Mouse (Mus musculus): ENCODE results near the gene Vmn1r1. TPM values are rescaled to one million over a fixed set of nuclear protein-coding genes. Genes with fewer than 3 reads are reported as not detected.

Vmn1r1 gene
- polyA plus RNA-seq, 1 experiment from 2014 or later = not detected

DNA sequence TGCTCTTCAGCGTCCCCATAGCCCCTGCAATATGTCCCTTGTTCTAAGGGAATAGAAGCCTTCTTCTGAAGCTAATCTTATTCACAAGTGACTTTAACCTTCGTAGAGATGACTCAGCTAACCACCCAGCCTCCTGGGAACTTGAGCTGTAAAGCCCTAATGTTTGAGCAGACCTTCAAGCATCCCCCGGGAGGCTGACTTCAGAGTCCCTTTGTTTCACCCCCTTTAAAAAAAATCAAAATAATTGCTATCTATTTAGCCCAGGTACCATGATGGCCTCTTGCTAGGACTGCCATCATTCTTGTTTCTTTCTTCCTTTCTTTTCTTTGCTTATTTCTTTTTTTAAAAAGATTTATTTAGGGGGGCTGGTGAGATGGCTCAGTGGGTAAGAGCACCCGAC lies 41.9 kb downstream of the Vmn1r1 start:
- H3K4me2 ChIP-seq = no peak overlapping the region
- H3K4me1 ChIP-seq (replicated peaks; ENCODE audit: control insufficient read depth, insufficient read depth, low read length) = peaks cover 7% of the 10 kb centered on the region
- H3K27ac ChIP-seq (ENCODE audit: low read depth, low read length) = no peak overlapping the region
- H3K4me3 ChIP-seq (ENCODE audit: low read depth, low read length) = no peak overlapping the region
- ATAC-seq (replicated peaks; ENCODE audit: low FRiP score) (no peak), DNase-seq (ENCODE audit: low spot score) (no peak)
- 81% methylated on average over 4 of the region's 4 CpGs for WGBS
- H3K9me3 ChIP-seq (ENCODE audit: control insufficient read depth, low read length) = no peaks in the 10 kb centered on the region
- H3K9ac ChIP-seq (ENCODE audit: low read depth, low read length) = no peak overlapping the region
- no peaks in the 10 kb centered on the region for H3K27me3 ChIP-seq (replicated peaks; ENCODE audit: control insufficient read depth, insufficient read depth, low read length)
- no peaks in the 10 kb centered on the region for H3K36me3 ChIP-seq (ENCODE audit: control insufficient read depth, insufficient read depth, low read length)

DNA sequence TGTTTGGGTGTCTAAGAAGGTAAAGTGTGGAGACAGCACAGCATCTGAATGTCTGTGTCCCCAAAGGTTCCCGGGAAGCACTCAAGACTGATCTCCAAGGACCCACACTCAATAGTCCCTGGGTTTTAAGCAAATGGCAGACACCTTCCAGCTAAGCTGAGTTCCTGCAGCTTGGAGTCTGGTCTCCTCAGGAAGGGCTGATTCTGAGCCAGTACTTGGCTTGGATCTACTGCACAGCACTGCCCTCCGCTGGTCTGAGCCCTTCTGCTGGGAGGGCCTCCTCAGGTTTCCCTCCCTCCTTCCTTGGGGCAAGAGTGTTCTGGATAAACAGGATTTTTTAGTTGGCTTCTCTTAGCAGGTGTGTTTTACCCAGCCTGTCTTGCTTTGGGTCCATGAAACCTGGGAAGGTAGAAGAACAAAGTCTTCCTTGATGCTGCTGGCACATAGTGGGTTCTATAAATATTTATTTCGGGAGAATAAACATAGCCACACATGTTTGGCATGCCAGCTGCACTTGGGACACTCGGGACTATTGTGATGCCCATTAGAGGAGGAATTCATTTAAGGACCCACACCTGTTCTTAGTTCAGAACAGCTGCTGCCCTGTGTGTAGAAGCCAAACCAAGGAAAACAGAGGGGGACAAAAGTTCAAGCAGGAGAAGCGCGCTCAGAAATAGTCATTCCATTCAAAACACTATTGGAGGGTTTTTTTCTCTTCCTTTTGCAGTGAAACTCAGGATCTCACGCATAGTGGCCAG lies 48.5 kb downstream of the Vmn1r1 start:
- no peaks in the 10 kb centered on the region for H3K36me3 ChIP-seq (ENCODE audit: control insufficient read depth, insufficient read depth, low read length)
- ATAC-seq (replicated peaks; ENCODE audit: low FRiP score) (no peak), DNase-seq (ENCODE audit: low spot score) (no peak)
- no peaks in the 10 kb centered on the region for H3K9me3 ChIP-seq (ENCODE audit: control insufficient read depth, low read length)
- 52% methylated on average over 7 of the region's 7 CpGs for WGBS
- H3K27ac ChIP-seq (ENCODE audit: low read depth, low read length) = no peak overlapping the region
- H3K4me1 ChIP-seq (replicated peaks; ENCODE audit: control insufficient read depth, insufficient read depth, low read length) = no peaks in the 10 kb centered on the region
- H3K9ac ChIP-seq (ENCODE audit: low read depth, low read length) = no peak overlapping the region
- no peaks in the 10 kb centered on the region for H3K27me3 ChIP-seq (replicated peaks; ENCODE audit: control insufficient read depth, insufficient read depth, low read length)
- H3K4me2 ChIP-seq = no peak overlapping the region
- no peak overlapping the region for H3K4me3 ChIP-seq (ENCODE audit: low read depth, low read length)

DNA sequence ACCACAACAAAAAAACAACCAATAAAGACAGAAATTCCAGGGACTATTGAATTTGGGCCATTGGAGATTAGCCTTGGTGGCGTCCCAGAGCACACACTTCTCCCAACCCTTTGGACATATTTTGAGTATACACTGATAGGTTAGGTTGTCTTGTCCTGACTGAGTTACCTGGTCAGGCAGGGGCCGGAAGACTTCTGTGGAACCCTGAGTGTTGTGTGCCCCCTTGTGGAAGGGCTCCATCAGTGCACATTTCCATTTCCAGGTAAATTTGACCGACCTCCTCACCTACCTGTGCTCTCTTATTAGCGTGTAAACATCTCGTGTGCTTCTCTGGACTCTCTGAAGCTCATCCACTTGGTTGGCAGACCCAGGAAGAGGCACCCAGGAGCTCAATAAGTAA lies 49.1 kb downstream of the Vmn1r1 start:
- Histone ChIP-seq H3K9ac (ENCODE audit: low read depth, low read length) (no peak overlapping the region), H3K27me3 (replicated peaks; ENCODE audit: control insufficient read depth, insufficient read depth, low read length) (no peaks in the 10 kb centered on the region), H3K4me3 (ENCODE audit: low read depth, low read length) (no peak overlapping the region), H3K9me3 (ENCODE audit: control insufficient read depth, low read length) (no peaks in the 10 kb centered on the region), H3K27ac (ENCODE audit: low read depth, low read length) (no peak overlapping the region), H3K4me1 (replicated peaks; ENCODE audit: control insufficient read depth, insufficient read depth, low read length) (no peaks in the 10 kb centered on the region), H3K36me3 (ENCODE audit: control insufficient read depth, insufficient read depth, low read length) (no peaks in the 10 kb centered on the region), H3K4me2 (no peak overlapping the region)
- 25% methylated on average over 5 of the region's 5 CpGs for WGBS
- DNase-seq (ENCODE audit: low spot score) (no peak), ATAC-seq (replicated peaks; ENCODE audit: low FRiP score) (no peak)

DNA sequence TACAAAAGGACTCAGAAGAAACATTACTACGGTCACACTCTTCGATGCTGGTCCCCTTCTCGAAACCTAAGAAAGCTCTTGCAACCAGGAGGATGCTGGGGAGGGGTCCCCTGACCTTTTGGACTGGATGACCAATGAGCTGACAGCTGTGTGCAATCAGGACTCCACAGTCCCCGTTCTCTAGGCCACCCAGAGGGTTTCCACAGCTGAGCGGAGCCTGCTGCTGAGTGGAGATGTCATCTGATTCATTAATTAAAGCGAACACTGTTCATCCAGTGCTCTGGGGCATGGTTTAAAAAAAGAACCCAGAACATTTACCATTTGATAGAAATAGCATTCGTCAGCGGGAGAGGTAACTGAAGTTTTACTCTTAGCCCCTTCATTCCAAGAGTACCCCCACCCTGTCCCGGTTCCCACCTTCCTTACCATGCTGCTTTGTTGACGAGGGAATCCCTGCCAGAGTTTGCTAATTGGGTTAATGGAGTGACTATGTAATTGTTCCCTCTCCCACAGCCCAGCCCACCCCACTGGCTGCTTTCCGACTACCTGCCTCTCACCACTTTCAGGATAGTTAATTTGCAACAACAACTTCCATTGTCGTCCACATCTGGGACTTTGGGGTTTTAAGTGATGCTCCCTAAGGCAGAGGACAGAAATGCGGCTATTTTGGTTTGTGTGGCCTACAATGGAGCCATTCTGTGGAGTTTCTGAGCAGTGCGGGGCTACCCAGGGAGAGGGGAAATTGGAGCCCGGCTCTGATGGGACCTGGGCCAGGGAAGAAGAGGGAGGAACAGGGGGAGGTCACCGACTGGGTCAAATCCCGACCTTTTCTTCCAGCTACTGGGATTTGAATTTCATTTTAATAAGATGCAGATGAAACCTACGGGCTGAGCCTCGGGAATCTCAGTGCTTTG lies 50.4 kb downstream of the Vmn1r1 start:
- WGBS = 61% methylated on average over 19 of the region's 19 CpGs
- Histone ChIP-seq H3K9me3 (ENCODE audit: control insufficient read depth, low read length) (no peaks in the 10 kb centered on the region), H3K4me1 (replicated peaks; ENCODE audit: control insufficient read depth, insufficient read depth, low read length) (0 out of 2 replicates have a peak, but pooled peaks cover 2% of the 10 kb centered on the region), H3K27me3 (replicated peaks; ENCODE audit: control insufficient read depth, insufficient read depth, low read length) (no peaks in the 10 kb centered on the region), H3K9ac (ENCODE audit: low read depth, low read length) (no peak overlapping the region), H3K4me3 (ENCODE audit: low read depth, low read length) (no peak overlapping the region), H3K27ac (ENCODE audit: low read depth, low read length) (no peak overlapping the region), H3K4me2 (no peak overlapping the region), H3K36me3 (ENCODE audit: control insufficient read depth, insufficient read depth, low read length) (no peaks in the 10 kb centered on the region)
- ATAC-seq (replicated peaks; ENCODE audit: low FRiP score) = no peak
- DNase-seq (ENCODE audit: low spot score) = no peak

DNA sequence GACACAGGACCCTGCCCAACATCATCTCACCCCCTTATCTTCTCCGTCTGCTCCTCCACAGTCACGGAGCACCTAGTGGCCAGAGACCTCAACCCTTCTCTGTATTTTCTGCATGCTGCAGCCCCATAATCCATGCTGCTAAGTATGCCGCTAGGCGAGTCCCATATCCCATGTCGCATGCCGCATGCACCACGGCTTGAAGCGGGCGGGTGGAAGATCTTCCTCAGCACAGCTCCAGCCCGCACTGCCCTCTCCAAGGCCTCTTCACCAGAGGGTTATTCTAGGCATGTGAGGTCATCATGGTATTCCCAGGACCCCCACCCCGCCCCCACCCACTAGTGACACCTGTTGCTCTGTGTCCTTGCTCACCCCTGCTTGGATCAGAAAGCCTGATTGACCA lies 51.2 kb downstream of the Vmn1r1 start:
- Histone ChIP-seq H3K4me3 (ENCODE audit: low read depth, low read length) (no peak overlapping the region), H3K27me3 (replicated peaks; ENCODE audit: control insufficient read depth, insufficient read depth, low read length) (no peaks in the 10 kb centered on the region), H3K4me1 (replicated peaks; ENCODE audit: control insufficient read depth, insufficient read depth, low read length) (0 out of 2 replicates have a peak, but pooled peaks cover 2% of the 10 kb centered on the region), H3K27ac (ENCODE audit: low read depth, low read length) (no peak overlapping the region), H3K4me2 (no peak overlapping the region), H3K36me3 (ENCODE audit: control insufficient read depth, insufficient read depth, low read length) (no peaks in the 10 kb centered on the region), H3K9me3 (ENCODE audit: control insufficient read depth, low read length) (no peaks in the 10 kb centered on the region), H3K9ac (ENCODE audit: low read depth, low read length) (no peak overlapping the region)
- WGBS = 89% methylated on average over 11 of the region's 11 CpGs
- DNase-seq (ENCODE audit: low spot score) = no peak
- ATAC-seq (replicated peaks; ENCODE audit: low FRiP score) = no peak

DNA sequence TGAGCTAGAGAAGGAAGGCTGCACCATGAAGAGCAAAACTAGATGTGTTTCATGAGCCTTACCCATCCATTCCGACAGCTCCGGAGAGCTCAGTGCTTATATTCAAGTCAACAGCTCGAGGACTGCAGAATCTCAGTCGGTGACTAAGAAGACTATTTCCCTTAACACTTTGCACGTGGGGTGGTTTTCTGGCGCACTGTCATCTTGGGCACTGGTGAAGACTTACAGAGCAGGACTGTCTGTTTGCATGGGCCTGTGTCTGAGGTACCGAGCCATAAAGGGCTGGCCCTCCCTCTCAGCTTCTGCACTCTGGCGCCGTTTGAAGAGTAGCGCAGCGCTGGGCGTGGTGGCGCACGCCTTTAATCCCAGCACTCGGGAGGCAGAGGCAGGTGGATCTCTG lies 51.9 kb downstream of the Vmn1r1 start:
- H3K27me3 ChIP-seq (replicated peaks; ENCODE audit: control insufficient read depth, insufficient read depth, low read length) = no peaks in the 10 kb centered on the region
- H3K4me2 ChIP-seq = no peak overlapping the region
- no peak for ATAC-seq (replicated peaks; ENCODE audit: low FRiP score)
- no peaks in the 10 kb centered on the region for H3K9me3 ChIP-seq (ENCODE audit: control insufficient read depth, low read length)
- no peak overlapping the region for H3K27ac ChIP-seq (ENCODE audit: low read depth, low read length)
- no peak overlapping the region for H3K9ac ChIP-seq (ENCODE audit: low read depth, low read length)
- no peak for DNase-seq (ENCODE audit: low spot score)
- H3K36me3 ChIP-seq (ENCODE audit: control insufficient read depth, insufficient read depth, low read length) = no peaks in the 10 kb centered on the region
- H3K4me1 ChIP-seq (replicated peaks; ENCODE audit: control insufficient read depth, insufficient read depth, low read length) = 0 out of 2 replicates have a peak, but pooled peaks cover 2% of the 10 kb centered on the region
- 85% methylated on average over 15 of the region's 15 CpGs for WGBS
- no peak overlapping the region for H3K4me3 ChIP-seq (ENCODE audit: low read depth, low read length)

DNA sequence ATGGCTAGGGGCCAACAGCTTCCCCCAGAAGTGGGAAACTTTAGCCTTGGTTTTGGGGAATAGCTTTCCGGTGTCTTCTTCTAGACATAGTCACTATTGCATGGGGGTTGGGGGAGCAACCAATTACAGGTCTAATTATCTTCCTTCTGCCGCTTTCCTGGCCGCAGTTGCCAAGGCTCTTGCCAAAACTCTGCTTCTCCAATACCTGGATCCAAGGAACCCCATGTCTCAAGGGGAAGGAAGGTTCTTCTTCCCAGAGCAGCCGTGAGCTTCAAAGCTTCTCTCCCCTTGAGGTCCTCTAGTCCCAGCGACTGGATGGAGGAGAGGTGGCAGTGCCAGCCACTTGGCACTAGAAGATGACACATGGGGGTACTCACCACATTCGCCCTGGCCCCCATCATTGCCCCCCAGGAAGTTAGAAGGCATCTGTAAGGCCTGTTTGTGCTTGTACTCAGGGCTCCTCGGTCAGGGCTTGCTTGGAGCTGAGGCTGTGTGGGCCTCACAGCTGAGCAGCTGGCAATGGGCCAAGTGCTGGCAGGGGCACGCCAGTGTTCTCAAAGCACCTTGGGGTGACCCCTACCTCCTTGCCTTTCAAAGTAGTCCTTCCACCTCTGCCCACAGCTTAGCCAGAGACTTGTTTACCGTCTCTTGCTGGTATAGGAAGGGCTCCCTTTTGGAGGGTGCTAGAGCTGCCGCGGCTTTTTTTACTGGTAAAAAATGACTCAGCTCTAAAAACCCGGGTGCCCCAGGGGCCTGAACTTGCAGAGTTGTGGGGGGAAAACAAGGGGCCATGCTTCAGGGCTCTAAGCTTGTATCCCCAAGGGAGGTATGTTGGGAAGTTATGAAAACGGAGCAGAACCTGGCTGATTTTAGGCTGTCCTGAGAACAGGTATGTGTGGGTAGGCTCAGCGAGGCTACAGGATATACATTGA lies 52.6 kb downstream of the Vmn1r1 start:
- H3K27ac ChIP-seq (ENCODE audit: low read depth, low read length) = no peak overlapping the region
- H3K9ac ChIP-seq (ENCODE audit: low read depth, low read length) = no peak overlapping the region
- H3K4me1 ChIP-seq (replicated peaks; ENCODE audit: control insufficient read depth, insufficient read depth, low read length) = 0 out of 2 replicates have a peak, but pooled peaks cover 2% of the 10 kb centered on the region
- no peak overlapping the region for H3K4me3 ChIP-seq (ENCODE audit: low read depth, low read length)
- no peak overlapping the region for H3K4me2 ChIP-seq
- ATAC-seq (replicated peaks; ENCODE audit: low FRiP score) (no peak), DNase-seq (ENCODE audit: low spot score) (no peak)
- 80% methylated on average over 14 of the region's 14 CpGs for WGBS
- no peaks in the 10 kb centered on the region for H3K36me3 ChIP-seq (ENCODE audit: control insufficient read depth, insufficient read depth, low read length)
- no peaks in the 10 kb centered on the region for H3K27me3 ChIP-seq (replicated peaks; ENCODE audit: control insufficient read depth, insufficient read depth, low read length)
- no peaks in the 10 kb centered on the region for H3K9me3 ChIP-seq (ENCODE audit: control insufficient read depth, low read length)

DNA sequence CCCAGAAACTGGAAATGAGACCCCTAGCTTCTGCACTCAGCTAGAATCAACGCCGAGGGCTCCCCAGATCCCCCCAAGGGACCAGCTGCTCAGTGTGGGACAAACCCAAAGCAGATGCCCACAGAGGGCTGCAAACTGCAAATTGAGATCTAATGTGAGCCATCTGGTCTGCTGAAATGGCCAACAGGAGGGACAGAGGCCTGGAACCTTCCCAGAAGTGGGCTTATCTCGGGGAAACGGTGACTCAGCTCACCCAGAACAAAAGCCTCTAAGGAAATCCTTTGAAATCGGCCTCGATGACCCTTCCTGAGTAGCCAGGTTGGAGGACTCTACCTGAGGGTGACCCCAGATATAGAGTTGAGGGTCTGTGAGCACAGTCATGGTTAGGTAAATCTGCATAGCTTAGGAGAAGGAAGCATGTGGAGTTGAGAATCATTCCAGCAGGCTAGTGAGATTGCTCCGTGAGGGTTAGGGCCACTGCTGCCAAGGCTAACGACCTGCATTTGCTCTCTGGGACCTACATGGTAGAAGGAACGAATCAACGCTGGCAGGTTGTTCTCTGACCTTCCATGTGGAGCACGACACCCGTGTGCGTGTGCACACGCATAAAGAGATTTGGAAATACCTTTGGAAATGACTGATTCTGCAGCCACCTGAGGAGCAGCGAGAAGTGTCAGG lies 53.4 kb downstream of the Vmn1r1 start:
- Histone ChIP-seq H3K27ac (ENCODE audit: low read depth, low read length) (no peak overlapping the region), H3K4me1 (replicated peaks; ENCODE audit: control insufficient read depth, insufficient read depth, low read length) (0 out of 2 replicates have a peak, but pooled peaks cover 2% of the 10 kb centered on the region)

More for the DNA sequence above, 53.4 kb downstream of the Vmn1r1 start:
- H3K9me3 ChIP-seq (ENCODE audit: control insufficient read depth, low read length) = no peaks in the 10 kb centered on the region
- DNase-seq (ENCODE audit: low spot score) (no peak), ATAC-seq (replicated peaks; ENCODE audit: low FRiP score) (no peak)
- no peak overlapping the region for H3K9ac ChIP-seq (ENCODE audit: low read depth, low read length)
- H3K4me2 ChIP-seq = no peak overlapping the region
- no peaks in the 10 kb centered on the region for H3K27me3 ChIP-seq (replicated peaks; ENCODE audit: control insufficient read depth, insufficient read depth, low read length)
- no peak overlapping the region for H3K4me3 ChIP-seq (ENCODE audit: low read depth, low read length)
- H3K36me3 ChIP-seq (ENCODE audit: control insufficient read depth, insufficient read depth, low read length) = no peaks in the 10 kb centered on the region
- 66% methylated on average over 15 of the region's 15 CpGs for WGBS

Data from liver, embryonic 11.5 days (tissue).